In genomic region chr4:118358159-118358895, GRCm38 (mm10) we compare ENCODE assay signal across 20 mouse cellular contexts. TPM values are rescaled to one million over a fixed set of nuclear protein-coding genes. Genes with fewer than 3 reads are reported as not detected.
DNase-seq lines count a peak whose midpoint lies in the region; ATAC-seq and TF ChIP-seq lines count a peak whose summit lies in the region.
"Had no signal": no experiment of that assay in that cellular context is flagged by ENCODE, and none has a peak within 500 bp of the region (broad histone marks: within the 10 kb centered on the region; RNA-seq: fewer than 3 reads in every experiment).

No protein-coding gene starts in this region.

- DNase-seq in heart, adult 11 months = peak; percentile 80
- no peak for DNase-seq in liver, embryonic 14.5 days (ENCODE audit: low read depth in 3 of 3, low spot score in 3 of 3)
- no peak for DNase-seq in liver, embryonic 11.5 days (ENCODE audit: low spot score)
- DNase-seq in thymus, postnatal 4 days = peak; percentile 32
- DNase-seq in thymus, adult 18-20 months = no peak
- no peak for DNase-seq in right cerebral cortex, postnatal 25 days
- DNase-seq: adrenal gland, adult 2 months; adrenal gland, postnatal 36 days; cerebellum, adult 2 months; cerebellum, postnatal 25 days; gastrocnemius, postnatal 36 days; heart, adult 18-20 months; heart, postnatal 14 days had no signal

- WGBS in heart, embryonic 12.5 days = 82% methylated on average over 17 of the region's 17 CpGs
- 67% methylated on average over 17 of the region's 17 CpGs for WGBS in liver, embryonic 14.5 days (ENCODE audit: insufficient replicate concordance)
- WGBS in liver, embryonic 11.5 days = 78% methylated on average over 17 of the region's 17 CpGs

- H3K27ac ChIP-seq in heart, embryonic 12.5 days (ENCODE audit: poor library complexity, severe bottlenecking) = no peak overlapping the region
- H3K27ac ChIP-seq in liver, embryonic 14.5 days = no peak overlapping the region
- no peak overlapping the region for H3K27ac ChIP-seq in liver, embryonic 11.5 days (ENCODE audit: low read depth, low read length)
- H3K27ac ChIP-seq: embryonic facial prominence, embryonic 12.5 days; heart, embryonic 15.5 days had no signal

- no peak overlapping the region for H3K9ac ChIP-seq in heart, embryonic 12.5 days
- H3K9ac ChIP-seq in liver, embryonic 14.5 days (replicated peaks) = no peak overlapping the region
- no peak overlapping the region for H3K9ac ChIP-seq in liver, embryonic 11.5 days (ENCODE audit: low read depth, low read length)
- H3K9ac ChIP-seq: embryonic facial prominence, embryonic 12.5 days had no signal

- H3K4me3 ChIP-seq in heart, embryonic 12.5 days = no peak overlapping the region
- no peak overlapping the region for H3K4me3 ChIP-seq in liver, embryonic 14.5 days (ENCODE audit: insufficient read depth in 1 of 2, low read depth in 2 of 2, low read length in 2 of 2)
- H3K4me3 ChIP-seq in liver, embryonic 11.5 days (ENCODE audit: low read depth, low read length) = no peak overlapping the region
- H3K4me3 ChIP-seq: embryonic facial prominence, embryonic 12.5 days had no signal

- no peaks in the 10 kb centered on the region for H3K27me3 ChIP-seq in heart, embryonic 12.5 days (replicated peaks)
- H3K27me3 ChIP-seq in liver, embryonic 14.5 days (ENCODE audit: control insufficient read depth, insufficient read depth, low read length) = no peaks in the 10 kb centered on the region
- no peaks in the 10 kb centered on the region for H3K27me3 ChIP-seq in liver, embryonic 11.5 days (replicated peaks; ENCODE audit: control insufficient read depth, insufficient read depth, low read length)
- H3K27me3 ChIP-seq: CH12.LX; embryonic facial prominence, embryonic 12.5 days; forebrain, embryonic 15.5 days; heart, embryonic 15.5 days; hindbrain, embryonic 13.5 days had no signal

- no peak for TF ChIP-seq EP300 in liver, embryonic 14.5 days (IDR thresholded peaks at IDR 0.05; ENCODE audit: low read depth)

- H3K36me3 ChIP-seq in heart, embryonic 12.5 days = peaks cover 20% of the 10 kb centered on the region
- H3K36me3 ChIP-seq in liver, embryonic 14.5 days (replicated peaks; ENCODE audit: control insufficient read depth, insufficient read depth, low read depth) = peaks cover 9% of the 10 kb centered on the region
- H3K36me3 ChIP-seq in liver, embryonic 11.5 days (ENCODE audit: control insufficient read depth, insufficient read depth, low read length) = peaks cover 12% of the 10 kb centered on the region

- H3K9me3 ChIP-seq in heart, embryonic 12.5 days (replicated peaks) = no peaks in the 10 kb centered on the region
- H3K9me3 ChIP-seq in liver, embryonic 14.5 days (ENCODE audit: control insufficient read depth, low read length) = no peaks in the 10 kb centered on the region
- H3K9me3 ChIP-seq in liver, embryonic 11.5 days (ENCODE audit: control insufficient read depth, low read length) = peaks cover 3% of the 10 kb centered on the region; the same call in 1 of the 2 replicates
- H3K9me3 ChIP-seq: embryonic facial prominence, embryonic 12.5 days; forebrain, embryonic 15.5 days; heart, embryonic 10.5 days; heart, embryonic 15.5 days; hindbrain, embryonic 13.5 days had no signal

- H3K4me2 ChIP-seq in heart, embryonic 12.5 days = no peak overlapping the region
- no peak overlapping the region for H3K4me2 ChIP-seq in liver, embryonic 14.5 days (ENCODE audit: low read depth)
- H3K4me2 ChIP-seq in liver, embryonic 11.5 days = no peak overlapping the region

- peaks cover 11% of the 10 kb centered on the region for H3K4me1 ChIP-seq in heart, embryonic 12.5 days (replicated peaks)
- peaks cover 9 to 12% of the 10 kb centered on the region in 2 experiments for H3K4me1 ChIP-seq in liver, embryonic 14.5 days (replicated peaks; ENCODE audit: control insufficient read depth in 2 of 2, insufficient read depth in 2 of 2, low read length in 1 of 2)
- peaks cover 8% of the 10 kb centered on the region for H3K4me1 ChIP-seq in liver, embryonic 11.5 days (replicated peaks; ENCODE audit: control insufficient read depth, insufficient read depth, low read length)

- peak; percentile 29; the same call in 1 of the 2 replicates for TF ChIP-seq CTCF in liver, embryonic 14.5 days (IDR thresholded peaks at IDR 0.05; ENCODE audit: low read depth)

- ATAC-seq in heart, embryonic 12.5 days (ENCODE audit: insufficient number of reproducible peaks, low FRiP score) = no peak
- no peak for ATAC-seq in liver, embryonic 14.5 days (ENCODE audit: insufficient read depth)
- no peak for ATAC-seq in liver, embryonic 11.5 days (replicated peaks; ENCODE audit: low FRiP score)

RNA-seq across cellular contexts. Expression of gene Szt2, which starts 50.7 kb away (rescaled TPM):
- polyA plus RNA-seq in heart, embryonic 12.5 days (2016; fragmentation: Nextera tagmentation; extraction: Ambion mirVana) = 6.7 and 8.5 TPM in 2 replicates
- polyA plus RNA-seq in liver, embryonic 14.5 days (2012; rRNA removed) = 5.8 and 5.9 TPM in 2 replicates
- 2.2 and 2.6 TPM in 2 replicates for polyA plus RNA-seq in liver, embryonic 14.5 days (2014; fragmentation: Nextera tagmentation; extraction: Ambion mirVana)
- 7.5 and 10.4 TPM in 2 replicates for polyA plus RNA-seq in liver, embryonic 11.5 days (2014; fragmentation: Nextera tagmentation; extraction: Ambion mirVana)

RNA-seq across cellular contexts. Expression of gene Med8, which starts 50.8 kb away (rescaled TPM):
- polyA plus RNA-seq in heart, embryonic 12.5 days (2016; fragmentation: Nextera tagmentation; extraction: Ambion mirVana) = 79.7 and 81.3 TPM in 2 replicates
- 33.5 and 50.2 TPM in 2 replicates for polyA plus RNA-seq in liver, embryonic 14.5 days (2012; rRNA removed)
- polyA plus RNA-seq in liver, embryonic 14.5 days (2014; fragmentation: Nextera tagmentation; extraction: Ambion mirVana) = 69.1 and 73.8 TPM in 2 replicates
- polyA plus RNA-seq in liver, embryonic 11.5 days (2014; fragmentation: Nextera tagmentation; extraction: Ambion mirVana) = 141 and 149 TPM in 2 replicates

Comparison
In these comparisons a context has a peak if more than half of its experiments do, and no peak if none do; other contexts are left out.
1. DNase-seq: peak in heart, adult 11 months (single experiment) and thymus, postnatal 4 days (single experiment); none in liver, embryonic 14.5 days (0 of 3), liver, embryonic 11.5 days (single experiment), thymus, adult 18-20 months (0 of 2) and right cerebral cortex, postnatal 25 days (single experiment).